Mouse (Mus musculus) kidney, postnatal 10 days (tissue): ENCODE data around the gene Gm21988.
A peak's percentile ranks its signal among the peaks of the same experiment; 100 is the strongest.

Experiments used
- DNase-seq: peaks from one replicate; pipeline ENCODE4 v3.0.0; 2021; ENCODE audit warnings: mixed read lengths

Gene Gm21988

GRCm38 (mm10) chr11:70235254-70235900, 4.3 kb downstream of the Gm21988 start:
- DNase-seq = no peak

GRCm38 (mm10) chr11:70234497-70234896, 5.1 kb downstream of the Gm21988 start:
- DNase-seq = no peak

- peak; percentile 54 for DNase-seq
Measured at GRCm38 (mm10) chr11:70234037-70234436, 5.6 kb downstream of the Gm21988 start.

GRCm38 (mm10) chr11:70233016-70233415, 6.6 kb downstream of the Gm21988 start:
- DNase-seq = no peak

- DNase-seq = peak; percentile 80
Measured at GRCm38 (mm10) chr11:70232546-70232945, 7.1 kb downstream of the Gm21988 start.

GRCm38 (mm10) chr11:70230239-70230727, 9.3 kb downstream of the Gm21988 start:
- DNase-seq = peak; percentile 92

- DNase-seq = peak; percentile 80
Measured at GRCm38 (mm10) chr11:70229260-70230010, 10.2 kb downstream of the Gm21988 start, which contains the start of gene Bcl6b. Bcl6b (minus strand) TSS chr11:70229798.

- peak; percentile 93 for DNase-seq
Measured at GRCm38 (mm10) chr11:70228828-70229227, 10.8 kb downstream of the Gm21988 start.

GRCm38 (mm10) chr11:70227661-70228245, 11.9 kb downstream of the Gm21988 start:
- DNase-seq = no peak

- DNase-seq = no peak
Measured at GRCm38 (mm10) chr11:70227126-70227525, 12.5 kb downstream of the Gm21988 start.

- DNase-seq = no peak
Measured at GRCm38 (mm10) chr11:70226602-70226890, 13.1 kb downstream of the Gm21988 start.

- no peak for DNase-seq
Measured at GRCm38 (mm10) chr11:70225798-70226601, 13.6 kb downstream of the Gm21988 start.

- peak; percentile 66 for DNase-seq
Measured at GRCm38 (mm10) chr11:70223724-70224123, 15.9 kb downstream of the Gm21988 start.

- peak; percentile 57 for DNase-seq
Measured at GRCm38 (mm10) chr11:70221603-70222500, 17.8 kb downstream of the Gm21988 start.

GRCm38 (mm10) chr11:70220731-70221602, 18.7 kb downstream of the Gm21988 start, which contains the start of gene Slc16a13:
Slc16a13 (minus strand) TSS chr11:70221064.
- peak; percentile 97 for DNase-seq

- no peak for DNase-seq
Measured at GRCm38 (mm10) chr11:70220323-70220722, 19.3 kb downstream of the Gm21988 start.

GRCm38 (mm10) chr11:70219873-70220272, 19.8 kb downstream of the Gm21988 start:
- no peak for DNase-seq

GRCm38 (mm10) chr11:70218741-70219470, 20.7 kb downstream of the Gm21988 start:
- no peak for DNase-seq

- DNase-seq = peak; percentile 53
Measured at GRCm38 (mm10) chr11:70218039-70218438, 21.6 kb downstream of the Gm21988 start.

- DNase-seq = no peak
Measured at GRCm38 (mm10) chr11:70216103-70216502, 23.5 kb downstream of the Gm21988 start.
